Mouse (Mus musculus) gastrocnemius, adult 2 months (tissue): ENCODE results near the gene Ror2. TPM values are rescaled to one million over a fixed set of nuclear protein-coding genes. Genes with fewer than 3 reads are reported as not detected.
A peak's percentile ranks its signal among the peaks of the same experiment; 100 is the strongest.

ENCODE experiments used
- DNase-seq: peaks from one replicate; pipeline ENCODE4 v3.0.0; 2022
- H3K27ac ChIP-seq: fragments of 200-600 bp; 2 replicates; pipeline ENCODE4 v1.8.1; 2022; ENCODE audit warnings: mild to moderate bottlenecking
- H3K4me3 ChIP-seq: fragments of 200-600 bp; 2 replicates; pipeline ENCODE4 v1.8.1; 2022; ENCODE audit warnings: mild to moderate bottlenecking, moderate library complexity
- CTCF ChIP-seq: fragments of 200-600 bp; IDR thresholded peaks from 2 replicates; pipeline ENCODE4 v1.8.1; 2022; ENCODE audit warnings: antibody characterized with exemption, mild to moderate bottlenecking, moderate library complexity
- intact Hi-C: fragments of 180-260 bp; cut with DNase I; formaldehyde crosslinking; loops from one replicate; pipeline ENCODE4 v1.15.1; 2025
- total RNA-seq, 2 experiments: library from RNA; stranded (reverse); gene quantifications; 2 replicates each; pipeline ENCODE4 v1.2.3; 2021

The Ror2 gene
- total RNA-seq, 2 experiments from 2014 or later: 0.20 to 0.84 TPM

GRCm38 (mm10) chr13:53293065-53293464, 7.1 kb upstream of the Ror2 start:
- no peak overlapping the region for H3K27ac ChIP-seq
- intact Hi-C loops: no loop called here
- H3K4me3 ChIP-seq: no peak overlapping the region
- TF ChIP-seq CTCF: no peak
- no peak for DNase-seq

DNA sequence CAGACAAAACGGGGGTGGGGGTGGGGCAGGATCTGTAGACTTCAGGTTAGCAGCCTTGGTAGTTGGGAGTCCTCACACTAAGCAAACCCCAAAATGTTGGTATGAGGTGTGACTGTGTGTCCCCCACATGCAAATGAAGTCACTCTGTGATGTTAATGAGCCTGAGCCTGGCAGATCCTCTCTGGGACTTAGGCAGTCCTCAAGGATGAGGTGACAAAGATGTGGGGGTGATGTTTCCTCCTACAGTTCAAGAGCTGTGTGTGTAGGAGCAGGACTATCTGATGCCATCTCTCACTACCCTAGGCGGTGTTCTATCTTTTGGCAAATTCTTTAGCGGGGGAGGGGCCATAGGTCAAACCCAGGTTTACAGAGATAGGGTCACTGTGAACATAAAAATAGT, 6.3 kb upstream of the Ror2 start:
- H3K27ac ChIP-seq: no peak overlapping the region
- DNase-seq: no peak
- H3K4me3 ChIP-seq: no peak overlapping the region
- TF ChIP-seq CTCF: no peak
- intact Hi-C loops: no loop called here

GRCm38 (mm10) chr13:53285261-53285755, 616 bp downstream of the Ror2 start:
- H3K4me3 ChIP-seq: peak overlapping the region; percentile 78
- peak; percentile 56 for DNase-seq
- H3K27ac ChIP-seq: peak overlapping the region; percentile 64
- intact Hi-C loops: loop anchor here (2.0 kb wide), 1 partner anchor 167 kb away; no protein-coding TSS in a partner anchor
- no peak for TF ChIP-seq CTCF

- H3K27ac ChIP-seq: peak overlapping the region; percentile 32; the same call in 1 of the 2 replicates
- peak overlapping the region; percentile 78 for H3K4me3 ChIP-seq
- TF ChIP-seq CTCF: no peak
- intact Hi-C loops: loop anchor here (2.0 kb wide), 1 partner anchor 166 kb away; no protein-coding TSS in a partner anchor
- no peak for DNase-seq
Measured at GRCm38 (mm10) chr13:53284740-53285191, 1.2 kb downstream of the Ror2 start.

GRCm38 (mm10) chr13:53281604-53282396, 4.1 kb downstream of the Ror2 start:
- DNase-seq: no peak
- Histone ChIP-seq H3K27ac (no peak overlapping the region), H3K4me3 (no peak overlapping the region)
- TF ChIP-seq CTCF: no peak
- intact Hi-C loops: no loop called here

- no peak overlapping the region for H3K27ac ChIP-seq
- intact Hi-C loops: no loop called here
Measured at GRCm38 (mm10) chr13:53278908-53279307, 7.0 kb downstream of the Ror2 start.

GRCm38 (mm10) chr13:53276381-53276780, 9.5 kb downstream of the Ror2 start:
- Histone ChIP-seq H3K27ac (peak overlapping the region; percentile 40), H3K4me3 (no peak overlapping the region)
- no peak for DNase-seq
- intact Hi-C loops: no loop called here
- no peak for TF ChIP-seq CTCF

More at GRCm38 (mm10) chr13:53278908-53279307, 7.0 kb downstream of the Ror2 start:
- no peak overlapping the region for H3K4me3 ChIP-seq
- TF ChIP-seq CTCF: no peak
- no peak for DNase-seq

DNA sequence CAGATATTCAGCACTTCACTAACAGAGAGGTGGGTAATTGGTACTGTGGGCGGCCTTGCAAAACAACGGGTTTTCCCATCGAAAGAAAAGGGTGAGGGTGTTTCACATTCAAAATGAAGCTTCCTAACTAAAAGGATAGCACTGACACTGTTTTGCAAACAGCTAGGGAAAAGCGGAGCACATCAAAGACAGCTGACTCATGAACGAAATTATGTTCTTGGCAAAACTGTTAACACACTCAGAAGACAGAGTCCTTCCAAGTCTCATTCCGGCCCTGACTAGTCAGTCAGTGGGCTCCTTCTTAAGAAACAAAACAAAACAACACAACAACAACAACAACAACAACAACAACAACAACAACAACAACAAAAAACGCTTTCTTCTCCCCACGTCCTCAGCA, 10.1 kb downstream of the Ror2 start:
- Histone ChIP-seq H3K4me3 (no peak overlapping the region), H3K27ac (peak overlapping the region; percentile 40; the same call in 1 of the 2 replicates)
- TF ChIP-seq CTCF: no peak
- intact Hi-C loops: no loop called here
- no peak for DNase-seq

GRCm38 (mm10) chr13:53274771-53275170, 11.2 kb downstream of the Ror2 start:
- no peak for TF ChIP-seq CTCF
- DNase-seq: no peak
- H3K4me3 ChIP-seq: no peak overlapping the region
- H3K27ac ChIP-seq: no peak overlapping the region
- intact Hi-C loops: no loop called here

DNA sequence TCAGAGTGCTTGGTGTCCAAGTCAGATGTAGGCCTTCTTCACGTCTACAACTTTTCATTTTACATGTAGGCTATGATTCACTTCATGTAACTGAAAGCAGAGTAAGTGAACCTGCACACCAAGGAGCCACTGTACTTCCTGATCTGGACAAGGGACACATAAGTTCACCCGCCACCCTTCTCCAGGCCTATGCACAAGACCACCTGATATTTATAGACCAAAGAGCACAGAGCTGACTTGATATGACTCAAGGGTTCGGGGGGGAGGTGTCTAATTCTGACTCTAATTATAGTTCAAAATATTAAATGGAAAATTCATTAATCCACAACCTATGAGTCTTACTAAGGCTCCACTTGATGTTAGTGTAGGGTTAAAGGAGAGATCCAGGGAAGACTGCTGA, 14.3 kb downstream of the Ror2 start:
- intact Hi-C loops: no loop called here
- TF ChIP-seq CTCF: no peak
- no peak overlapping the region for H3K4me3 ChIP-seq
- DNase-seq: no peak
- no peak overlapping the region for H3K27ac ChIP-seq

- no peak for DNase-seq
- no peak for TF ChIP-seq CTCF
- Histone ChIP-seq H3K27ac (no peak overlapping the region), H3K4me3 (no peak overlapping the region)
- intact Hi-C loops: no loop called here
Measured at GRCm38 (mm10) chr13:53270549-53270948, 15.4 kb downstream of the Ror2 start.

DNA sequence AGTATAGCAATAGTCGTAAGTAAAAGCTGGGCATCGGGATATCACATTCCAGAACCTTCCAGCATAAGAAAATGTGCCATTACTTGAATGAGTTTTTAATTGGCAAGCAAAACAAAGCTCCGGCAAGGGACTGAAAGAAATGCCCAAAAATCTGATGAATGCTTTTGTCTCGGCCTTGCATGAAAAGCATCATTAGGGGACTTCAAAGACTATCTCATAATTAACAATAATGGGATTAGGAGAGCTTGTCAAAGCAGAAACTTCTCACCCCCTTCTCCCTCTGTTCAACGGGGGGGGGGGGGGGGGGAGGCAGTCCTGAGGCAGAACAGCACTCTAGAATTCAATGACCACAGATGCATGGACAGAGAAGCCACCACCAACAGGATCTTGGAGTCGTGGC, 17.4 kb downstream of the Ror2 start:
- no peak for TF ChIP-seq CTCF
- DNase-seq: no peak
- Histone ChIP-seq H3K27ac (no peak overlapping the region), H3K4me3 (no peak overlapping the region)
- intact Hi-C loops: no loop called here

GRCm38 (mm10) chr13:53267849-53268248, 18.1 kb downstream of the Ror2 start:
- Histone ChIP-seq H3K4me3 (no peak overlapping the region), H3K27ac (no peak overlapping the region)
- no peak for DNase-seq
- TF ChIP-seq CTCF: no peak
- intact Hi-C loops: no loop called here
